Mouse (Mus musculus) right cerebral cortex, postnatal 25 days (tissue): Measurements from ENCODE around the gene F11r.
A peak's percentile ranks its signal among the peaks of the same experiment; 100 is the strongest.

Experiments used
- DNase-seq: peaks from one replicate; pipeline ENCODE4 v3.0.0; 2022

Gene F11r

GRCm38 (mm10) chr1:171437264-171438013, at the start of gene F11r:
Gene F11r, plus strand, starts transcription at chr1:171437535.
- DNase-seq: peak; percentile 27

GRCm38 (mm10) chr1:171388376-171389102, 48.8 kb upstream of the F11r start, which contains the start of gene Arhgap30:
Gene Arhgap30, plus strand, starts transcription at chr1:171388954.
- DNase-seq: peak; percentile 14

- no peak for DNase-seq
Measured at GRCm38 (mm10) chr1:171390101-171390500, 47.2 kb upstream of the F11r start.

- DNase-seq: no peak
Measured at GRCm38 (mm10) chr1:171401821-171402220, 35.5 kb upstream of the F11r start.

- DNase-seq: no peak
Measured at GRCm38 (mm10) chr1:171402991-171403390, 34.3 kb upstream of the F11r start.

GRCm38 (mm10) chr1:171407263-171407662, 30.1 kb upstream of the F11r start:
- no peak for DNase-seq

- no peak for DNase-seq
Measured at GRCm38 (mm10) chr1:171410231-171410630, 27.1 kb upstream of the F11r start.

- DNase-seq: peak; percentile 95
Measured at GRCm38 (mm10) chr1:171410947-171411484, 26.3 kb upstream of the F11r start, which contains the start of gene Usf1. Gene Usf1, plus strand, starts transcription at chr1:171411313.

- no peak for DNase-seq
Measured at GRCm38 (mm10) chr1:171411492-171411941, 25.8 kb upstream of the F11r start.

GRCm38 (mm10) chr1:171412001-171412441, 25.3 kb upstream of the F11r start:
- DNase-seq: peak; percentile 19

- DNase-seq: no peak
Measured at GRCm38 (mm10) chr1:171412446-171412845, 24.9 kb upstream of the F11r start.

- DNase-seq: no peak
Measured at GRCm38 (mm10) chr1:171413608-171414007, 23.7 kb upstream of the F11r start.

- no peak for DNase-seq
Measured at GRCm38 (mm10) chr1:171418660-171419059, 18.7 kb upstream of the F11r start, which contains the start of gene Tstd1. Gene Tstd1, plus strand, starts transcription at chr1:171418872.

GRCm38 (mm10) chr1:171419291-171419882, 17.9 kb upstream of the F11r start:
- no peak for DNase-seq

- DNase-seq: no peak
Measured at GRCm38 (mm10) chr1:171419905-171420304, 17.4 kb upstream of the F11r start.

- DNase-seq: no peak
Measured at GRCm38 (mm10) chr1:171422504-171423095, 14.7 kb upstream of the F11r start.

- no peak for DNase-seq
Measured at GRCm38 (mm10) chr1:171424638-171425037, 12.7 kb upstream of the F11r start.

- no peak for DNase-seq
Measured at GRCm38 (mm10) chr1:171425126-171425525, 12.2 kb upstream of the F11r start.

- no peak for DNase-seq
Measured at GRCm38 (mm10) chr1:171432158-171432557, 5.2 kb upstream of the F11r start.

GRCm38 (mm10) chr1:171435288-171435814, 2.0 kb upstream of the F11r start:
- no peak for DNase-seq

- no peak for DNase-seq
Measured at GRCm38 (mm10) chr1:171435974-171436373, 1.4 kb upstream of the F11r start.

- no peak for DNase-seq
Measured at GRCm38 (mm10) chr1:171438014-171438670, 807 bp downstream of the F11r start.
